Mouse (Mus musculus) urinary bladder, postnatal 10 days (tissue): ENCODE measurements around the gene Olig1.

Source experiments
- DNase-seq: peaks from one replicate; pipeline ENCODE4 v3.0.0; 2022; ENCODE audit warnings: low spot score

Olig1 gene

DNA sequence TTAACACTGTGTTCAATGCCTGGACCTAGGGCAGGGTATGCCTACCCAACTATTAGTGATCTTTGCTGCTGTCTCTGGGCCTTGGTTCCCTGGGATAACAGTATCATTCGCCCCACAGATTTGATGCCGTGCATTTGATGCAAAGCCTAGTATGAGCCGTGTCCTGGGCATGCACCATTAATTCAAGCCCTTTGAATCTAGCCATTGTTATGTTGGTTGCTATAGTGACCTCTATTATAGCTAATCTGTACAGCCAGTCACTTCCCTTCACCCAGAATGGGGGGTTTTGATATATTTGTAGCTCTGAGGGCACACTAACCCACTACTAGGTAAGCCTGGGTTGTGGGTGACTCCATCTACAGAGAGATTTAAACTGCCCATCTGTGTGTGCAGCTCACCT lies 40.3 kb downstream of the Olig1 start:
- DNase-seq, result no peak

DNA sequence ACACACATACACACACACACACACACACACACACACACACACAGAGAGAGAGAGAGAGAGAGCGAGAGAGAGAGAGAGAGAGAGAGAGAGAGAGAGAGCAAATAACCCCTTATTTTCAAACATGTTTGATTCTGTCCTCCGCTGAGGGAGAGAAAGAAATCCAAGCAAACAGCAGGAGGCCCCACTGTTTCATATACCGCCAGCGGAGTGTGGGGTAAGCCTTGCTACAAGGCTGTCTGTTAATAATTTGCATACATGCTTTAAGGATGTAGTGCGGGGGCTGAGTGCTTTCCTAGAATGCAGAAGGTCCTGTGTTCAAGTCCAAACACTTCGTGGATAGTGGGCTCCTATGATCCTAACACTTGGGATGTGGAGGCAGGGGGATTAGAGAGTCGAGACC lies 43.3 kb downstream of the Olig1 start:
- no peak for DNase-seq

DNA sequence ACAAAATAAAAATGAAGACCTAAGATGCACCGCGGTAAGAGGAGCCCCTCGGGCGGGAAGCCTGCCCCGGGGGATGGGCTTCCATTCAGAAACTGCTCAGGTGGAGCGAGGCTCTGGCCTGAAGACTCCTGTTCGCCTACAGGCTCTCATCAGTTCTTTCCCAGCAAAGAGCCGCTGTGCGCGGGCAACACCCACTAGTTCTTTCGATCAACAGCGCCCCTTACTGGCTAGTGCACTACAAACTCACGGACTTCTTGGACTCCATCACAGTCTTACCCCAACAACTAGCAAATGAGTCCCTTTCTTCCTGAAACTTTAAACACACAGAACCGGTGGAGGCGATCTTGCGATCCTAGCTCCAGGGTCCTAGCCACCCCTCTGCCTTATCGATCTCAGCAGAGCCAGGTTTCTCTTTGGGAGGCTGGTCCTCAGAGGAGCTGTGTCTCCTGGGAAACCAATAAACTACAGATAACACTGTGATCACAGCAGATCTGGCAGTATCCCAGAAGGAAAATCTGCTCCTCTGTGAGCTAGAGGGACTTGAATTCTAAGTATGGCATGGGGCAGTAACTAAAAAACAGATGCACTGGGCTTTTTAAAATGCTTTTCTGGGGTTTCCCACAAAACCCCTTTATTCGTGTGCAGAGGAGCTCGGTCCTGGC lies 44.7 kb downstream of the Olig1 start:
- no peak for DNase-seq

DNA sequence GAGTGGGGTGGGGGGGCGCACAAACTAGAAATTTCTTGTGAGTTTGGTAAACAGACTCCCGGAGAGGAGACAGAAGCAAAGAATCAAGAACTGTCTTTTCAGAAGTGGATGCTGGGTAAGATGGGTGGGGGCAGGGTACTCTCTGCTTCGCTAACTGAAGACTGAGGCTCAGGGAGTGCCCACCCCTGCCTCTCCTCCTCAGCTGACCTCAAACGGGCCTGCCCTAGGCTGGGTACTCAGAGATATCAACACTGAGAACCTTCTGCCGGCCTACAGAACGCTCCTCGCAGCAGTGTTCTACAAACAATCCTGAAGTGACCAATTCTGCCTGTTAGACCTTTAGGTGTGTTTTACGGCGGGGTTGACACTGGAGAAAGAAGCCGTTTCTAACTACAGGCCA lies 50.6 kb downstream of the Olig1 start:
- DNase-seq, result no peak

DNA sequence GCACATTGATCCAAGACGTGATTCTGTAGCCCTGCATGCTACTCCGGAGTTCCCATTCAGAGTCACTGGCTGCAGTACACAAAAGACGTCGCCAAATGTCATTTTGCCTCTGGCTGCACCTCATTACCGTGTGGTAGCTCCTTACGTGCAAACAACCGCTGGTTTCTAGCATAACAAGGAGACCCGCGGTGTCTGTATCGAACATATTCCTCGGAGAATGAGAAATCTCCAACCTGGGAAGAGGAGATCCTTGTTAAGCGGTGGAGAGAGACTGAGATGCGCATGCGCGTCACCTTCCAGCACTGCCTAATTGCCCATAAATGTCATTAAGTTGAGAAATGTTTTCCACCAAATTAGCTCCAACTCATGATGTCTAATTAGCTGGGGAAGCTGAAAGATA lies 51.0 kb downstream of the Olig1 start:
- DNase-seq, result no peak
